Mouse (Mus musculus) A20 (cell line): ENCODE results near the gene Trim26.
"Not testable (repeated sequence)": the region's sequence is repeated elsewhere in the genome, so short reads cannot be mapped to it uniquely, and the experiment has no call there.

Experiments
- DNase-seq: peaks from one replicate; pipeline ENCODE4 v3.0.0-alpha.2; 2011; ENCODE audit warnings: low read depth, low spot score

Trim26 gene

DNA sequence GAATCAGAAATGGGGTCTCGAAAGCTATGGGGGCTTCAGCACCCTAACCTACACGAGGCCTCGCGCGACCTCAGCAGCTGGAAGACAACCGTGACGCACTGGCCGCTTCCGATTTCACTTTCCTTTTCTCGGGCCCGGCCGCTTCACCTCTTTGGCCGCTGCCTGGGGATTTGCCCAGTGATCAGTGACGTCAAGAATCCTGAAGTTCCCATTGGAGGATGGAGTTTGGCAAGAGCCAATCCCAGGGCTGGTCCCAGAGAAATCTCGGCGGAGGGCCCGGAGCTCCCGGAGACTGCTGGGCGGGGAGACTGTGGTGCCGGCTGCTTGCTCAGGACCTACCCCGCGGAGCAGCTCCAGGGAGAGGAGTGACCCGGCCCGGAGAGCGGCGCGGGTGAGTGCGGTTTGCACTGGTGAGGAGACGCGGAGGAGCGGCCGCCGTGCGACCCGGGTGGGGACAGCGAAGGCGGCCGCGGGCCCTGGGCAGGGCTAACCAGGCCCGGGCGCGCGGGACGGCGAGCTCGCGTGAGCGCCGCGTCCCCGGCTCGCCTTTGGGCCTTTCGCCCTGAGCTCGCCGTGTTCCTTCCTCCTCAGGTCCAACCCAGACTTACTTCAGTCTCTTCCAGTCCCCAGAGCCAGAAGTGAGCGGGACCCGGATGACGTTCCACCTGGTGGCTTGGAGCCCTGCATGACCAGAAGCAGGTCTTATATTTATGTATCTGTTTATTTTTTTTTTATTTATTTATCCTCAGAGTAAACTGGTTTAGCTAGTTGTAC, at the start of gene Trim26:
Trim26 (plus strand) TSS at position 261 of the 774 bp plus-strand sequence.
- peak; percentile 98 for DNase-seq

DNA sequence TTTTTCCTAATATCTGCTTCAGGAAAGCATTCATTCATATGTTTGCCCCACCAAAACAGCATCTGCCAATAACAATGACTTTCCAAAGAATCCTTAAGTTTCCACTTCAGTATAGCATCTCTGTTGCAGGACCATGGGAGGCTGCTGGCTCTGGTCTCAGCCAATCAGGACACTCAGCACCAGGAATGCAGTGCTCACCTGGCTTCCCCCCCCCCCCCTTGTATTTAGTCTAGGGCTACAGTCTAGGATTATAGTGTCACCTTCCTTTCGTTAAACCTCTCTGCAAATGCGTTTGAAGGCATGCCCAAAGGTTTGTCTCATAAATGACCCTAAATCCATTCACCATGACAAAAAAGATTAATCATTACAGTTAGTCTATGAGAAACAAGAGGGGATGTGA, 48.6 kb upstream of the Trim26 start:
- no peak for DNase-seq

DNA sequence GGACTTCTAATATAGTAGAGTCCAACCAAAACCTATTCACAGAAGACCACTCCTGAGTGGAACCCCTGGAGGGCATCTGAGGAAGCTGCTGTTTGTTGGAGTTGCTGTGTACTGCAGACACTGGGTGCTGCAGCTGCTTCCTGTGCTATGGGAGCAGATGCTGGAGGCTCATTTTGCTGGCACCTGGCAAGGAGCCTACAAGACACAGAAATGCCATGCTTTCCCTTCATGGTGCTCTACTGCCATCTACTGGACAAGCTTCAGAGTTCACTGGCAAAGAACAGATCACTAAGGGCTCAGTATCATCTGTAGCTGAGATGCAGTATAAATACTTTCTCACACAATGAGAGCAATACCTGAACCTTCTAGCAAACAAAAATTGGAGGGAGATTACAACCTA, 48.1 kb upstream of the Trim26 start:
- peak; percentile 78 for DNase-seq

DNA sequence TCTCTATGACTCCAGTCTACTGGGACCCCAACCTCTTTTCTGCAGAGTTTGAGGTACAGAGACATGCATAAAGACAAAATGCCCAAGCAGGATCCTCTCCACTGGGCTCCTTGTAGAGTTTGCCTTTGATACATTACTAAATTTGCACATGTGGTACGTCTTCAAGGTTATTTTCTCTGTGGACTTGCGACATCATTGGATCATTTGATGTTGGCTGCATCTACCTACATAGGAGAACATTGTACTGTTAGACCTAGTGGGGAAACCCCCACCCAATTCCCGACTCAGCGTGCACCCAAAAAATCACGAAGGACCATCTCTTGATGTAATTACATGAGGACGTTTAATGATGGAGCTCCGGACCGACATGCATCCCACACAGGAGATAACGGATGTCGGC, 37.4 kb upstream of the Trim26 start:
- DNase-seq: no peak

DNA sequence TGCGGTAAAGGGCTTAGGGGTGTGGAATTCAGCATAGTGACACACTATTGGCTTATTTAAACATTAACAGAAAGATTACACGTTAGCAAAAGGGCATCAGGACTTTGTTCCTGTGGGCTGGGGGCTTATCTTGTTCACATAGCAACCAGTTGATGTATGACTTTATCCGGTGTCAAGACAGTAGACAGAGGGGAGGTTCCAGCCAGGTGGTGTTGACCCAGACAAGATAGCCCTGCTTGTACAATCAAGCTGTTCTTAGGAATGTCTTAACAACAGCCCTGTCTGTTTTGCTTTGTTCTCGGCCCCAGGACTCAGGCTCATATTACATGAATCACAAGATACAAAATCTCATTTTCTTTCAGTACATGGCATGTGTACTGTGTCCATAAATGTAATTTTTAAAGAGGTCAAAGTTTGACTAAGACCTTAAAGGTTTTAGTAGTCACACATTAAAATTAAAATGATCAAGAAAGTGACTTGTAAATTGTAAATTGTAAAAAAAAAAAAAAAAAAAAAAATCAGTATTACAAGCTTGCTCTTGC, 36.9 kb upstream of the Trim26 start:
- DNase-seq: not testable (repeated sequence)

DNA sequence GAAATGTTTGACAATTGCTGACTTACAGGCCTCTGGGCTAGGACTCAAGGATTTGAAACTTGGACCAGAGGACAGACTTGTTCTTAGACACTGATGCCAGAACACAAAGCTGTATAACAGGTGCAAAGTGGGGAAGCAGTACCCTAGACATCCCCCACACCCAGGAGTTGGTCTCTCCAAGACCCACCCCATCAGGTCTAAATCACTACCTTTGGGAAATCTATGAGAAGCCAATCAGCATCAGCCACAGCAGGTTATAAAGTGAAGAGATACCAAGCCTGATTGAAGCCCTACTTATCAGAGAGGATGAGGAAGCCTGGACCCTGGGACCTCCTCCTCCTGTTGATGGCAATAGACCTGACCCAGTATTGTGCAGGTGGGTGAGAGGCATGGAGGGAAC, 25.1 kb upstream of the Trim26 start, which contains the start of gene H2-M10.6:
H2-M10.6 (plus strand) TSS at position 301 of the 400 bp plus-strand sequence.
- no peak for DNase-seq

DNA sequence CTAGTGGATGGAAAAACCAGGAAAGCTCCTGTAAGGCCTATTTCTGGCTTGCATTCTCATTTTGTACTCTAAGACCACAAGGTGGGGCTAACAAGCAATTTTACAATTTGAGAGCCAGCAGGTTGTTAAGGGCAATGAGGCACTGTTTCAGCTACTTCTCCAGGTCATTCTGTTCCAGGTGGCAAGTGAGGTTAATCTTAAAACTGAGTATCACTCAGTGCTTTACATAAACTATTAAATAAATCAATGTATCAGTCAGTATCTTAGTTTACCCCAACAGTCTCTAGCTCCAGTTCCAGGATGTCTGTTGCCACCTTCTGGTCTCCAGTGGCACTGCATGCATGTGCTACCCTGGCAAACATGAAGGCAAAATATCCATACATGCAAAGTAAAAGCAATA, 12.9 kb upstream of the Trim26 start:
- DNase-seq: peak; percentile 72

DNA sequence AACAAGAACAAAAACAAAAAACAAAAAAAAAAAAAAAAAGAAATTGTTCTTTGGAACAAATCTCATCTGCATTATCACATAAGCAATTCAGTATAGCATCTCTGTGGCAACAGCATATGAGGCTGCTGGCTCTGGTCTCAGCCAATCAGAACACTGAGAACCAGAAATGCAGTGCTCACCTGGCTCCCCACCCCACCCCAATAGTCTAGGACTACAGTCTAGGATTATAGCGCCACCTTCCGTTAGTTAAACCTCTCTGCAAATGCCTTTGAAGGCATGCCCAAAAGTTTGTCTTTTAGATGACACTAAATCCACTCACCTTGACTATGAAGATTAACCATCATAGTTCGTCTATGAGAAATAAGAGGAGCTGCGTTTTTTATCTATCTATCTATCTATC, 11.4 kb upstream of the Trim26 start:
- DNase-seq: peak; percentile 75

DNA sequence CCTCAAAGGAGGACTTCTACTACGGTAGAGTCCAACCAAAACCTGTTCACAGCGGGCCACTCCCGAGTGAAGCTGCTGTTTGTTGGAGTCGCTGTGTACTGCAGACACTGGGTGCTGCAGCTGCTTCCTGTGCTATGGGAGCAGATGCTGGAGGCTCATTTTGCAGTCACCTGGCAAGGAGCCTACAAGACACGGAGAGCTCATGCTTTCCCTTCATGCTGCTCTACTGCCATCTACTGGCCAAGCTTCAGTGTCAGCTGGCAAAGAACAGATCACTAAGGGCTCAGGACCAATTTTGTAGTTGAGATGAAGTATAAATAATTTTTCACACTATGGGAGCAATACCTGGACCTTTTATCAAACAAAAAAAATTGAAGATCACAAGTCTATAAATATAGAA, 10.9 kb upstream of the Trim26 start:
- DNase-seq: peak; percentile 83

DNA sequence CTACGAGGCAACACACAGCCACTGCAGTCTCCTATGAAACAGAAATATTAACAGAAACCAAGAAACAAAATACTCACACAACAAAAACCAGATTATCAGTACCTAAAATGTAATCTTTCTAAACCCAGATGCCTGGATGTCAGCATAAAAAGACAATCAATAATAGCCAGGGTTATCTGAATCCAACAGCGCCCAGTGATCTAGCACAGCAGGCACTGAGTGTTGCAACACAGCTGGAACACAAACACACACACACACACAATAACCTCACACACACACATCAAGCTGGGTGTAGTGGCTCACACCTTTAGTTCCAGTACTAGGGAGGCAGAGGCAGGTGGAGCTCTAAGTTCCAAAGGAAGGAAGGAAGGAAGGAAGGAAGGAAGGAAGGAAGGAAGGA, 8.4 kb upstream of the Trim26 start:
- DNase-seq: no peak

DNA sequence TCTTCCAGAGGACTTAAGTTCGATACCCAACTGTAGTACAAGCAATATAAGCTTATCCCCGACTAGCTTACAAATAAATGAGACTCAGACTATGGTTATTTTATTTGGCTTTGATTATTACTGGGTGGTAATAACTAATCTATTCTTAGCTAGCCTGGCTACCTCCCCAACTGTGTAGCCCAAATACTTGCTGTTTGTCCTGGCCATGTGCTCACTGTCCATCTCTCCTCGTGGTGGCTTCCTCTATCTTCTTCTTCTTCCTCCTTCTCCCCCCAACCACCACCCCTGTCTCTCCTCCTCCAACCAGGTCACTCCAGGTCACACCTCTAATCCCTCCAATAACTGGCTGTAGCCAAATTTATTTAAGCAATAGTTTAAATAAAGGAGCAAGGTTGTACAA, 6.5 kb upstream of the Trim26 start:
- no peak for DNase-seq

DNA sequence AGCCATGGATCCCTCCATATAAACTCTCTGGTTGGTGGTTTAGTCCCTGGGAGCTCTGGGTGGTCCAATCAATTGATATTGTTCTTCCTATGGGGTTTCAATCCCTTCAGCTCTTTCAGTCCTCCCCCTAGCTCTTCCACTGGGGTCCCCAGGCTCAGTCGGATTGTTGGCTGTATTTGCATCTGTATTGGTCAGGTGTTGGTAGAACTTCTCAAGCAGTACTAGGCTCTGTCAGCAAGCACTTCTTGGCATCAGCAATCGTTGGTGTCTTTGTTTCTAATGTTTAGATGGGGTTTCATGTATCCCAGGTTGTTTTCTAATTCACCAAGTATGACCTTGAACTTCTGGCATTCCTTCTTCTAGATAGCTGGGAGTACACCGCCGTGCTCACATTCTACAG, 4.2 kb upstream of the Trim26 start:
- DNase-seq: no peak

DNA sequence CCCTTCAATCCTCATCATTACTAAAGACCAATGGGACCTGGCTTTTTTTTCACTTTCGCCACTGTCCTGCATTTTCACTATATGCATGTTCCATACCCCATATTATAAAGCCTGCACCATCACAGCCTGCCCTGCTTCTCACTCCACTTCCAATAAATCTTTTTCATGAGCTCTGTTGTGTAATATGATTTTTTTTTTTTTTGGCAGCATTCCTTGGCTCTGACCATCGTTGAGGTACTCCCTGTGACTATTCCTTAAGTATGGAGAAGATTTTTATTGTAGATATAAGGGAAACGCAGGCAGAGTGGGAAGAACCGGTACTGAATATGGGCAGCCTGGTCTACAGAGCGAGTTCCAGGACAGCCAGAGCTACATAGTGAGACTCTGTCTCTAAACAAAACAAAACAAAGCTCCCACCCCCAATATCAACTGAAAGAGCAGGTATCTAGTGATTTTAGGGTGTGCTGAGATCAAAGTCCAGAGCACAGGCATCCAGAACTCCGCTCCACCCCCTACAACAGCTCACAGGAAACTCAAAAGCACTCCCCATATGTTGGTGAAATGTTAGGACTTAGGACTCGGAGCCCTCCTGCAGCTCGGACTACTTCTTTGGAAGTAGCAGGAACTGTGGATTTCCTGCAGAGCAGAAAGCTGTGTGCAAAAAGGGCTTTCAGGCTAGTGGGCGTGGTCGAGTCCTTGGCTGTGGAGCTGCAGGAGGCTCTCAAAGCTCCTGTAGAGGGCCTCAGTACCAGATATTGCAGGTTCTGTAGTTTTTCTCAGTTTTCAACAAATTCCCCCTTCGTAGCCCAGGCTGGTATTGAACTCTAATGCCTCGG, 1.1 kb upstream of the Trim26 start:
- peak; percentile 11 for DNase-seq

DNA sequence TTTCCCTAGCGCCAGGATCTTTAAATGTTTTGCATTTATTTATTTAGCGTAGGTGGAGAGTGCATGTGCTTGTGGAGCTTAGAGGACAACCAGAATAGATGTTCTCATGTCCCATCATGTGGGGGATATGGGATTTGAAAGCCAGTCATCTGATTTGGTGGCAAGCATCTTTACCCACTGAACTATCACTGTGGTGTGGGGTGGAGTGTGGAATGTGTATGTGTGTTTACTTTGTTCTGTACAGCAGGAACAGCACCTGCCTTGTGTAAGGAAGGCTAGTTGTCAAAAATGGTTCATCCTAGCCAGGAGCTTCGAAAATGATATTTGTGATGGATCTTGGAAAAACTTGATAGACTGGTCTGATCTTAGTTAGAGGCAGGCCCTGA, 514 bp upstream of the Trim26 start:
- DNase-seq: no peak

DNA sequence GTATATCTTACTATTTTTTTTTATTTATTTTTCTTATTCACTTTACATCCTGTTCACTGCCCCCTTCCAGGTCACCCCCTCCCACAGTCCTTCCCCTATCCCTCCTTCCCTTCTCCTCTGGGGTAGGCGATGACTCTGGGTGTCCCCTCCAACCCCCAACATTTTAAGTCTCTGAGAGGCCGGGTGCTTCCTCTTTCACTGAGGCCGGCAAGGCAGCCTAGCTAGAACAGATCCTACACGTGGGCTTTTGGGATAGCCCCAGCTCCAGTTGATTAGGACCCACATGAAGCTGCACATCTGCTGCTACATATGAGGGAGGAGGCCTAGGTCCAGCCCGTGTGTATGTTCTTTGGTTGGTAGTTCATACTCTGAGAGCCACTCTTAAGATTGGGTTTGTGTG, 2.1 kb downstream of the Trim26 start:
- DNase-seq: peak; percentile 81

DNA sequence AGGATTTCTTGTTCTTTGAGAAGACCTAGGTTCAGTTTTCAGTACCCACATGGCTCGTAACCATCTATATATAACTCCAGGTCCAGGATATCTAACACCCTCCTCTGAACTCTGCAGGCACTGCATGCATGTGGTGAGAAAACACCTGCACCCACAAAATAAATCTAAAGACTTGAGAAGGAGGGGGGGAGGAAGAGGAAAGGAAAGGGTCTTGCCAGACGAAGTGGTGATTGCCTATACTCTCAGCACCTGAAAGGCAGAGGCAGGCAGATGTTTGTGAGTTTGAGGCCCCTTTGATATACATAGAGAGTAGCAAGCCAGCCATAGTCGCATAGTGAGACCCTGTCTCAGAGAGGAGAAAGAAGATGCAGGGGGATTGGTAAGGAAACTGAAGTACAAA, 3.0 kb downstream of the Trim26 start:
- no peak for DNase-seq

DNA sequence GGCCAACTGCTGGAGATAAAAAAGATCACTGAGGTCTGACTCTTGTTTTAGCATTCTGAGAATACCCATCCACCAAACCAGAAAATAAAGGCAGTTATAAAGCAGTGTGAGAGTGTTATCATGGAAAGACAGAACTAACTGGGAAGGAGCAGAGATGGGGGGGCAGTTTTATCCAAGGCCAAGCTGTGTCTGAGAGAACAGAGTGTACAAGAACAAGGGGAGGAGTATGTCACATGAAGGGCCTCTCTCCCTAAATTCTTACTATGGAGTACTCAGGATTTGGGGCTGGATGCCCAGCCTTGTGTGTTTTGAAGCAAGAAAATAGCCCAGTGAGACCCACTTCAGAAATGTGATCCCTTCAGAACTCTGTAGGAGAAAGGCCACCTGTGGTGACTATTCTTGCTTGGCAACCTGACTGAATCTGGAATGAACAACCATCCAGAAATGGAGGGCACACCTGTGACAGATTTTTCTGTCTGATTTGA, 4.1 kb downstream of the Trim26 start:
- no peak for DNase-seq

DNA sequence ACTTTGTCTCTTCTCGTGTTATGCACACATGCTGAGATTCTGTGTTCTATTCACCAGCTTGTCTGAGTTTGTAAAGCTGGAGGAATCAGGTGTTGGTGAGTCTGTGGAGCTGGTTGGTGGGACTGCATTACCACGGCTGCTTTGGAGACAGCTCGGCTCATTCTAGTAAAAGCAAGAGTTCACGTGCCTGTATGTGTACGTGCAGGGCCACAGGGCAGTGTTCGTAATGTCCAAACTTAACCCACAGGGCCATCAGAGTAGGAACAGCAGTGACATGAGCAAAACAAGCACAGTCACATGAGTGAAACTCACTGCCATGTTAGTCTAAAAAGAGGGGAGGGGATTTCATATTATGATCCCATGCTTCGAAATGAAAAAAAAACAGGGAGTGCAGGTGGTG, 6.8 kb downstream of the Trim26 start:
- DNase-seq: no peak

DNA sequence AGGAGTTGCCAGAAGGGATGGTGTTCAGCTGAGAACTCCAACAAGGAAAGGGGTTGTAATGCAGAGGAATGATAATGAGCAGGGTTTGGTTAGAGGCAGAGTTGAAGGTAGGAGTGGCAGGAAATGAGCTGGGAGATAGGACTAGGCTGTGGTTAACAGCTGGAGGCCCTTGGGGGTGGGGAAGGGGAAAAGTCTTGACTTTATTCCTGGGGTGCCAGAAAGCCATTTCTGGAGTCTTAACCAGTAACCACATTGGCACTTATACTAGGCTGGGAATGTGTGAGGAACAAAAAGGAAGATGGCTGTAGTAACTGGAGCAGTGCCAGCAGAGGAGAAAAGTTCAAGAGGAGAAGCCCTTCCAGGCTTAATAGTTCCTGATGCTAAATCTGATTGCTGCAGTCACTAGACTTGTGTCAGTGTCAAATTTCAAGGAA, 7.4 kb downstream of the Trim26 start:
- no peak for DNase-seq

DNA sequence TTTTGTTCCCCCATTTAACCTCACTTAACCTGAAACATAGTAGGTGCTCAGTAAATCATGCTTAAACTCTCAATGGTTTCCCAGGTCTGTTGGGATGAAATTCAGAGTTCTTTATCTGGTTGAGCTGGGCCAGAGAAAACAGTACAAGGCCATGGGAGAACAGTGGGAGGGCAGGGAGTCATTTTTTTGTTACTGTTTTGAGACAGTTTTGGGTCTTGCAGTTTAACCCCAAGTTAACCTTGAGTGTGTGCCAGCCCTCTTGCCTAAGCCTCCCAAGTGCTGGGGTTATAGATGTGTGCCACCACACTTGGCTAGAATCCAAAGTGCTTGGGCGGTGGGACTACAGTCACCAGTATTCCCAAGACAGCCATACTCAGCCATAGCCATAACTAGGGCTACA, 7.8 kb downstream of the Trim26 start:
- no peak for DNase-seq

DNA sequence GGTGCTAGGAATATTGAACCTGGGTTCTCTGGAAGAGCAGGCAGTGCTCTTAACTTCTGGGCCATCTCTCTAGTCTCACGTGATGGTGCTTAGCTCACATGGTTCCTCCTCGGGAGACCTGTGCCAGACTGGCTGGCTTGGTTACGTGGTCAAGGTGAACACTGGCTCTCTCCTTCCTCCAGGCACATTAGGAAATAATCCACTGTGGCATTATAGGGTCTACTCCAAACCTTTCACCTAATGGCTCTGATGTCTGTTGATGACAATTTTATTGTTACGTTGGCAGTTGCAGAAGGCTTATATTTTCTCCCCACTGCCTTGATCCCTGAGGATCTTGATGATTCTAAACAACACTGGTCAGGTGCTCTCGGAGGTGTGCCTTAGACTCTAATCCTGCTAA, 12.0 kb downstream of the Trim26 start:
- no peak for DNase-seq

DNA sequence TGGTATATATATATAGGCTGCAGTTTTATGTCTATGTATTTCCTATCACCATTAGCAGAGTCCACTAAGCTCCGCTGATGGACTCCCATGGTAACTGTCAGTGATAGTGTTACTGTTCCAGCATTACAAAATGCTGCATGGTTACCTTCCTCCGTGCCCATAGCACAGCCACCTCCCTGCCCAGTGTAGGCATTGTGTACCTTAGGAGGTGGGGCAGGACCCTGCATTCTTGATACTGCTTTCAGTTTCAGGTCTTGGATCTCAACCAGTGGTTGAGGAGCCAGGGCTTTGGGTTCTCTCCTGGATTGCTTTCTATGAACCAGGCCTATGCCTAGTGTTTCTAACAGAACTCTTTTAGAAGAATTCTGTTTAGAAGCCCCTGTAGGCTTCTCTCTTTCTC, 13.1 kb downstream of the Trim26 start:
- DNase-seq: no peak

DNA sequence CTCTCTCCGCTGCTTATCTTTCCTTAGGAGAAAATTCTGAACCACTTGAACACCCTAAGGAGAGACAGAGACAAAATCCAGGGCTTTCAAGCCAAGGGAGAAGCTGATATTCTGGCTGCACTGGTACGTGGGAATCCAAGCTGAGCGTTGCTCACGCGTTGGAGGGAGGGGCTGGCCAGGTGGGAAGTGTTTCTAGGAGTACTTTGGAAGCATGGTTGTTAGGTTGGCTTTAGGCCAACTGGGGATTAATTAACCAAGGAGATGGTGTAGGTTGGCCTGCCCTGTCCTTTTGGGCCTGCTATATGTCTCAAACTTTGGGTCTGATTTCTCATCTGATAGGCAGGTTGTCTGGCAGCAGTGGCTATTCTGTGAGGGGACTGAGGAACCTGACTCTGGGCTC, 14.3 kb downstream of the Trim26 start:
- no peak for DNase-seq
